Mouse (Mus musculus) CH12.LX (cell line): ENCODE measurements around the gene Prap1. TPM values are rescaled to one million over a fixed set of nuclear protein-coding genes. Genes with fewer than 3 reads are reported as not detected.

Experiments
- DNase-seq: peaks from one replicate; pipeline ENCODE4 v3.0.0-alpha.2; 2013; ENCODE audit errors: extremely low read depth
- H3K27ac ChIP-seq: 2 replicates; pipeline ENCODE4 v1.5.1; 2012; ENCODE audit warnings: low read depth, mild to moderate bottlenecking, control low read depth, moderate library complexity; ENCODE audit not compliant: insufficient read depth
- H3K27me3 ChIP-seq: replicated peaks from 2 replicates; pipeline ENCODE3; 2012; ENCODE audit warnings: inconsistent platforms
- H3K36me3 ChIP-seq, 2 experiments: replicated peaks in 1 of 2; 2 replicates each; pipeline versions ENCODE3 to v1.6.1; 2012; ENCODE audit warnings: inconsistent platforms in 1 of 2, low read length in 1 of 2, mild to moderate bottlenecking in 1 of 2, mixed read lengths in 1 of 2, moderate library complexity in 1 of 2; ENCODE audit not compliant: control insufficient read depth in 1 of 2, insufficient read depth in 1 of 2
- H3K4me1 ChIP-seq, 2 experiments: 2 replicates each; pipeline ENCODE4 v1.6.1; 2012; ENCODE audit warnings: inconsistent platforms in 1 of 2, moderate library complexity in 1 of 2; ENCODE audit not compliant: insufficient read depth in 2 of 2, control insufficient read depth in 1 of 2
- H3K4me2 ChIP-seq: 2 replicates; pipeline ENCODE4 v1.6.1; 2012; ENCODE audit warnings: low read depth, mild to moderate bottlenecking, control low read depth; ENCODE audit not compliant: poor library complexity, insufficient read depth, severe bottlenecking
- H3K4me3 ChIP-seq, 3 experiments: fragments of 150-350 bp in 1 of 3; sonication (generic) in 1 of 3; replicated peaks in 1 of 3; 2 replicates each; pipeline versions ENCODE3 to v1.5.1; 2011 to 2012; ENCODE audit warnings: low read depth in 2 of 3, low read length in 2 of 3, mild to moderate bottlenecking in 2 of 3, moderate library complexity in 2 of 3, control low read depth in 1 of 3, improper control_type of control experiment in 1 of 3, inconsistent platforms in 1 of 3, mixed read lengths in 1 of 3; ENCODE audit not compliant: poor library complexity in 1 of 3
- H3K79me2 ChIP-seq: replicated peaks from 2 replicates; pipeline ENCODE4 v1.6.1; 2012; ENCODE audit warnings: mild to moderate bottlenecking, moderate library complexity; ENCODE audit not compliant: control insufficient read depth, poor library complexity, insufficient read depth, severe bottlenecking; ENCODE audit errors: extremely low read depth
- H3K9ac ChIP-seq: 2 replicates; pipeline ENCODE4 v1.6.1; 2012; ENCODE audit warnings: low read depth, mild to moderate bottlenecking, control low read depth, moderate library complexity; ENCODE audit not compliant: insufficient read depth
- H3K9me3 ChIP-seq: replicated peaks from 2 replicates; pipeline ENCODE3; 2012; ENCODE audit warnings: low read length, inconsistent platforms, mixed read lengths
- CTCF ChIP-seq, 2 experiments: IDR thresholded peaks in 1 of 2; conservative IDR thresholded peaks in 1 of 2; 2 replicates each; pipeline ENCODE4 v1.5.1; 2011 to 2012; ENCODE audit warnings: low read depth in 2 of 2, low read length in 2 of 2, improper control_type of control experiment in 1 of 2, inconsistent platforms in 1 of 2, mild to moderate bottlenecking in 1 of 2, moderate library complexity in 1 of 2
- E2F4 ChIP-seq: IDR thresholded peaks from 2 replicates; pipeline ENCODE4 v1.6.1; 2011; ENCODE audit warnings: low read depth, low read length, improper control_type of control experiment; ENCODE audit not compliant: insufficient replicate concordance
- ETS1 ChIP-seq: conservative IDR thresholded peaks from 2 replicates; pipeline ENCODE4 v1.6.1; 2012; ENCODE audit warnings: low read depth, mild to moderate bottlenecking, inconsistent platforms, low read length, improper control_type of control experiment, moderate library complexity
- KAT2A ChIP-seq: IDR thresholded peaks from 2 replicates; pipeline ENCODE4 v1.6.1; 2012; ENCODE audit warnings: low read length, improper control_type of control experiment, inconsistent platforms; ENCODE audit not compliant: insufficient replicate concordance
- MEF2A ChIP-seq: IDR thresholded peaks from 2 replicates; pipeline ENCODE4 v1.6.1; 2014; ENCODE audit warnings: low read depth, mild to moderate bottlenecking, inconsistent platforms, low read length, improper control_type of control experiment, borderline replicate concordance
- POLR2AphosphoS2 ChIP-seq: IDR thresholded peaks from 2 replicates; pipeline ENCODE4 v1.6.1; 2011; ENCODE audit warnings: low read depth, low read length, improper control_type of control experiment
- RAD21 ChIP-seq: IDR thresholded peaks from 2 replicates; pipeline ENCODE4 v1.6.1; 2011; ENCODE audit warnings: low read depth, mild to moderate bottlenecking, low read length, improper control_type of control experiment, moderate library complexity
- SIN3A ChIP-seq: IDR thresholded peaks from 2 replicates; pipeline ENCODE4 v1.6.1; 2012; ENCODE audit warnings: low read length, improper control_type of control experiment, inconsistent platforms
- SMC3 ChIP-seq: IDR thresholded peaks from 2 replicates; pipeline ENCODE4 v1.6.1; 2011; ENCODE audit warnings: low read depth, low read length, improper control_type of control experiment
- TCF12 ChIP-seq: IDR thresholded peaks from 2 replicates; pipeline ENCODE4 v1.6.1; 2014; ENCODE audit warnings: low read depth, mild to moderate bottlenecking, inconsistent platforms, low read length, improper control_type of control experiment
- ZC3H11A ChIP-seq: IDR thresholded peaks from 2 replicates; pipeline ENCODE4 v1.6.1; 2012; ENCODE audit warnings: low read depth, mild to moderate bottlenecking, inconsistent platforms, low read length, improper control_type of control experiment
- dilution Hi-C: fragments of 300-500 bp; cut with MboI; formaldehyde crosslinking; loops from 2 replicates; pipeline ENCODE4 v1.14.3; 2020; ENCODE audit warnings: low sequenced_read_pairs; ENCODE audit not compliant: extremely low pct_unique_long_range_greater_than_20kb, extremely low pct_ligation_motif_present
- in situ Hi-C: fragments of 300-500 bp; cut with MboI; formaldehyde crosslinking; loops from 3 replicates; pipeline ENCODE4 v1.14.3; 2019; ENCODE audit warnings: low sequenced_read_pairs, low pct_ligation_motif_present, low pct_unique_long_range_greater_than_20kb, mixed read lengths
- polyA plus RNA-seq: library from polyadenylated mRNA; unstranded; fragments of >175 nt; gene quantifications from 2 replicates; pipeline ENCODE4 v1.2.1, GENCODE M21; 2012; ENCODE audit warnings: low read depth; ENCODE audit not compliant: insufficient read length
- total RNA-seq, 2 experiments: library from RNA; depleted of rRNA; stranded (reverse); fragments of 300-350 nt in 1 of 2; fragments of >200 nt in 1 of 2; gene quantifications; 2 replicates each; pipeline ENCODE4 v1.2.3; 2012 to 2014

Gene Prap1
- total and polyA plus RNA-seq, 3 experiments, result not detected

- in situ Hi-C loops, result no loop called here
- TF ChIP-seq MEF2A, result no peak
- TF ChIP-seq ZC3H11A, result 0 out of 2 replicates have a peak, but pooled peaks have one; percentile 20
- TF ChIP-seq ETS1, result no peak
- no peak for TF ChIP-seq KAT2A
- no peak for TF ChIP-seq TCF12
- no peak for TF ChIP-seq POLR2AphosphoS2
- TF ChIP-seq RAD21, result peak; percentile 94
- peak; percentile 48 to 93; a peak in 3 of 4 replicates for TF ChIP-seq CTCF (conservative IDR thresholded peaks at IDR 0.05 in 1 of 2, IDR thresholded peaks at IDR 0.05 in 1 of 2; ENCODE audit: low read depth in 2 of 2, low read length in 2 of 2)
- peak; percentile 89 for TF ChIP-seq SMC3
- TF ChIP-seq, all 38 proteins: peak for 4
- no peak overlapping the region for H3K27ac ChIP-seq
- H3K9me3 ChIP-seq, result no peaks in the 10 kb centered on the region
- dilution Hi-C loops, result no loop called here
- H3K27me3 ChIP-seq, result no peaks in the 10 kb centered on the region
- H3K4me1 ChIP-seq, result peaks cover 0 to 19% of the 10 kb centered on the region in 2 experiments; a peak in 1 of 4 replicates
- no peak overlapping the region for H3K4me3 ChIP-seq
- H3K4me2 ChIP-seq, result no peak overlapping the region
- DNase-seq, result peak; percentile 80
- H3K79me2 ChIP-seq, result no peaks in the 10 kb centered on the region
- H3K9ac ChIP-seq, result no peak overlapping the region
- H3K36me3 ChIP-seq, result peaks cover 10 to 51% of the 10 kb centered on the region in 2 experiments
Measured at GRCm38 (mm10) chr7:140141350-140141749, 48.2 kb downstream of the Prap1 start.

GRCm38 (mm10) chr7:140144550-140144949, 51.4 kb downstream of the Prap1 start:
- H3K27me3 ChIP-seq, result no peaks in the 10 kb centered on the region
- dilution Hi-C loops (no loop called here), in situ Hi-C loops (no loop called here)
- peaks cover 0 to 7% of the 10 kb centered on the region in 2 experiments; a peak in 1 of 4 replicates for H3K4me1 ChIP-seq
- no peak overlapping the region for H3K4me2 ChIP-seq
- no peaks in the 10 kb centered on the region for H3K9me3 ChIP-seq
- TF ChIP-seq SIN3A (no peak), E2F4 (no peak)
- no peak overlapping the region for H3K9ac ChIP-seq
- H3K4me3 ChIP-seq, result no peak overlapping the region
- H3K27ac ChIP-seq, result no peak overlapping the region
- peaks cover 18 to 73% of the 10 kb centered on the region in 2 experiments for H3K36me3 ChIP-seq
- no peaks in the 10 kb centered on the region for H3K79me2 ChIP-seq
- no peak for DNase-seq

Other genes starting within 250 kb of the Prap1 start
- gene Kndc1, start 198.7 kb upstream of the Prap1 start, total RNA-seq (2012; rRNA removed), result 2.7 and 4.0 TPM in 2 replicates
- gene Kndc1, start 198.7 kb upstream of the Prap1 start, total RNA-seq (2014; rRNA removed), result 2.0 and 2.3 TPM in 2 replicates
- 4.6 and 5.0 TPM in 2 replicates for gene Kndc1, start 198.7 kb upstream of the Prap1 start, polyA plus RNA-seq
- not detected in 2 replicates for gene Utf1, start 149.6 kb upstream of the Prap1 start, total RNA-seq (2012; rRNA removed)
- gene Utf1, start 149.6 kb upstream of the Prap1 start, total RNA-seq (2014; rRNA removed), result not detected in 2 replicates
- gene Utf1, start 149.6 kb upstream of the Prap1 start, polyA plus RNA-seq, result not detected in 2 replicates
- 0.13 and 0.38 TPM in 2 replicates for gene 6430531B16Rik, start 114.6 kb upstream of the Prap1 start, total RNA-seq (2012; rRNA removed)
- gene 6430531B16Rik, start 114.6 kb upstream of the Prap1 start, total RNA-seq (2014; rRNA removed), result not detected in 2 replicates
- gene 6430531B16Rik, start 114.6 kb upstream of the Prap1 start, polyA plus RNA-seq, result 0.21 and 0.33 TPM in 2 replicates
- 61.4 and 63.7 TPM in 2 replicates for gene Adam8, start 100.8 kb upstream of the Prap1 start, total RNA-seq (2012; rRNA removed)
- gene Adam8, start 100.8 kb upstream of the Prap1 start, total RNA-seq (2014; rRNA removed), result 46.5 and 51.0 TPM in 2 replicates
- gene Adam8, start 100.8 kb upstream of the Prap1 start, polyA plus RNA-seq, result 43.7 and 46.3 TPM in 2 replicates
- 44.4 and 44.6 TPM in 2 replicates for gene Zfp511, start 57.0 kb upstream of the Prap1 start, total RNA-seq (2012; rRNA removed)
- gene Zfp511, start 57.0 kb upstream of the Prap1 start, total RNA-seq (2014; rRNA removed), result 41.4 and 43.8 TPM in 2 replicates
- 50.1 and 52.2 TPM in 2 replicates for gene Zfp511, start 57.0 kb upstream of the Prap1 start, polyA plus RNA-seq
- 40.1 and 42.5 TPM in 2 replicates for gene Tubgcp2, start 56.7 kb upstream of the Prap1 start, total RNA-seq (2012; rRNA removed)
- 50.4 and 50.6 TPM in 2 replicates for gene Tubgcp2, start 56.7 kb upstream of the Prap1 start, total RNA-seq (2014; rRNA removed)
- gene Tubgcp2, start 56.7 kb upstream of the Prap1 start, polyA plus RNA-seq, result 39.5 and 46.7 TPM in 2 replicates
- gene Msx3, start 44.3 kb upstream of the Prap1 start, total RNA-seq (2012; rRNA removed), result not detected in 2 replicates
- not detected in 2 replicates for gene Msx3, start 44.3 kb upstream of the Prap1 start, total RNA-seq (2014; rRNA removed)
- not detected in 2 replicates for gene Msx3, start 44.3 kb upstream of the Prap1 start, polyA plus RNA-seq
- gene Caly, start 10.8 kb upstream of the Prap1 start, total RNA-seq (2012; rRNA removed), result not detected in 2 replicates
- gene Caly, start 10.8 kb upstream of the Prap1 start, total RNA-seq (2014; rRNA removed), result not detected in 2 replicates
- not detected in 2 replicates for gene Caly, start 10.8 kb upstream of the Prap1 start, polyA plus RNA-seq
- 0.76 and 1.8 TPM in 2 replicates for gene Fuom, start 9.0 kb downstream of the Prap1 start, total RNA-seq (2012; rRNA removed)
- not detected in 2 replicates for gene Fuom, start 9.0 kb downstream of the Prap1 start, total RNA-seq (2014; rRNA removed)
- gene Fuom, start 9.0 kb downstream of the Prap1 start, polyA plus RNA-seq, result 0.64 and 0.86 TPM in 2 replicates
- 40.0 and 42.3 TPM in 2 replicates for gene Paox, start 22.4 kb downstream of the Prap1 start, total RNA-seq (2012; rRNA removed)
- 34.5 and 36.6 TPM in 2 replicates for gene Paox, start 22.4 kb downstream of the Prap1 start, total RNA-seq (2014; rRNA removed)
- gene Paox, start 22.4 kb downstream of the Prap1 start, polyA plus RNA-seq, result 30.4 and 39.7 TPM in 2 replicates
- gene Echs1, start 23.1 kb downstream of the Prap1 start, total RNA-seq (2012; rRNA removed), result 39.8 and 43.3 TPM in 2 replicates
- gene Echs1, start 23.1 kb downstream of the Prap1 start, total RNA-seq (2014; rRNA removed), result 72.0 and 74.4 TPM in 2 replicates
- gene Echs1, start 23.1 kb downstream of the Prap1 start, polyA plus RNA-seq, result 43.8 and 47.8 TPM in 2 replicates
- 19.3 and 26.6 TPM in 2 replicates for gene Mtg1, start 44.2 kb downstream of the Prap1 start, total RNA-seq (2012; rRNA removed)
- 20.7 and 29.4 TPM in 2 replicates for gene Mtg1, start 44.2 kb downstream of the Prap1 start, total RNA-seq (2014; rRNA removed)
- gene Mtg1, start 44.2 kb downstream of the Prap1 start, polyA plus RNA-seq, result 39.6 and 39.8 TPM in 2 replicates
- gene Sprn, start 61.5 kb downstream of the Prap1 start, total RNA-seq (2012; rRNA removed), result not detected in 2 replicates
- gene Sprn, start 61.5 kb downstream of the Prap1 start, total RNA-seq (2014; rRNA removed), result not detected in 2 replicates
- gene Sprn, start 61.5 kb downstream of the Prap1 start, polyA plus RNA-seq, result not detected in 2 replicates
- gene Olfr522, start 71.4 kb downstream of the Prap1 start, total RNA-seq (2012; rRNA removed), result not detected in 2 replicates
- not detected in 2 replicates for gene Olfr522, start 71.4 kb downstream of the Prap1 start, total RNA-seq (2014; rRNA removed)
- not detected in 2 replicates for gene Olfr522, start 71.4 kb downstream of the Prap1 start, polyA plus RNA-seq
- gene Olfr523, start 79.8 kb downstream of the Prap1 start, total RNA-seq (2012; rRNA removed), result not detected in 2 replicates
- gene Olfr523, start 79.8 kb downstream of the Prap1 start, total RNA-seq (2014; rRNA removed), result not detected in 2 replicates
- gene Olfr523, start 79.8 kb downstream of the Prap1 start, polyA plus RNA-seq, result not detected in 2 replicates
- not detected in 2 replicates for gene Olfr524, start 112.6 kb downstream of the Prap1 start, total RNA-seq (2012; rRNA removed)
- gene Olfr524, start 112.6 kb downstream of the Prap1 start, total RNA-seq (2014; rRNA removed), result not detected in 2 replicates
- not detected in 2 replicates for gene Olfr524, start 112.6 kb downstream of the Prap1 start, polyA plus RNA-seq
- not detected in 2 replicates for gene Cd163l1, start 124.9 kb downstream of the Prap1 start, total RNA-seq (2012; rRNA removed)
- not detected in 2 replicates for gene Cd163l1, start 124.9 kb downstream of the Prap1 start, total RNA-seq (2014; rRNA removed)
- gene Cd163l1, start 124.9 kb downstream of the Prap1 start, polyA plus RNA-seq, result not detected in 2 replicates
- not detected in 2 replicates for gene 5830411N06Rik, start 153.9 kb downstream of the Prap1 start, total RNA-seq (2012; rRNA removed)
- gene 5830411N06Rik, start 153.9 kb downstream of the Prap1 start, total RNA-seq (2014; rRNA removed), result not detected in 2 replicates
- not detected in 2 replicates for gene 5830411N06Rik, start 153.9 kb downstream of the Prap1 start, polyA plus RNA-seq
- gene Olfr525, start 227.5 kb downstream of the Prap1 start, total RNA-seq (2012; rRNA removed), result not detected in 2 replicates
- not detected in 2 replicates for gene Olfr525, start 227.5 kb downstream of the Prap1 start, total RNA-seq (2014; rRNA removed)
- not detected in 2 replicates for gene Olfr525, start 227.5 kb downstream of the Prap1 start, polyA plus RNA-seq
- gene Olfr527, start 240.6 kb downstream of the Prap1 start, total RNA-seq (2012; rRNA removed), result not detected in 2 replicates
- gene Olfr527, start 240.6 kb downstream of the Prap1 start, total RNA-seq (2014; rRNA removed), result not detected in 2 replicates
- gene Olfr527, start 240.6 kb downstream of the Prap1 start, polyA plus RNA-seq, result not detected in 2 replicates